In the genomic region with DNA sequence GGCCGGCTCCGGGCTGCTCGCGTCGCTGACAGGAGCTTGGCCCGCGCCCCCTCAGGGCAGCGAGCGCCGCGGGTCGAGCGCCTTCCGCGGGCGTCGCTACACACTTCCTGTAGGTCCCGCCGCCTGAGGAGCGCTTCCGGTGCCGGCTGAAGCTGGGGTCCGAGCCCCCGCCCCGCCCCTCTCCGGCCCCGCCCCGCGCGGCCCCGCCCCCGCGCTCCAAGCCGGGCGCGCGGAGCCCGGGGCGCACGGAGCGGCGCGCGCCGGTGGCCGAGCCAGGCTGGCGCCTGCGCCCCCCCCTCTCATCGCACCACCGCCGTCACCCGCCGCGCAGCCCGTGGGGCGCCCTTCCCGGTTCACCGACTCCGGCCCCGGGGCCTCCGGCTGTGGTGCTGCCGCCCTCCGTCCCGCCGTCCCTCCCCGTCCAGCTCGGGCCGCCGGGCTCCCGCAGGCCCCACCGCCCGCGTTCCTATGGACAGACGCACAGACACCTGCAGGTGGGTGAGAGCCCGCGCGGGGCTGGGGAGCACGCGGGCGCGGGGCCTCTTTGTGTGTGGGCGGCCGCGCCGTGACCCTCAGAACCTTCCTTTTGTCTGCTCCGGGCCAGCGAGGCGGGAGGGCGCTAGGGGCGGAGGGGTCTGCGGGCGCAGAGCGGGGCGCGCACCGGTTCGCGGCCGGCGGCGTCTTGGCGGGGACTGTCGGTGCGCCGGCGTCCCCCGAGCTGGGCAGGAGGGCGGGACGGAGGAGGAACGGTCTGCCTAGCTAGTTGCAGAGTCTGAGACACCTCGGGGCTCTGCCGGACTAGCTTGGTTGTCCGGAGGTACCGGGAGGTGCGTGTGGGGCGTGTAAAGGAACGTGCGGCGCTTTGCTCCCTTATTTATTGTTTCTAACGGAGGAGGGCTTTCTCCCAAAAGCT, we compare ENCODE assay signal across 8 mouse cellular contexts. TPM values are rescaled to one million over a fixed set of nuclear protein-coding genes. Genes with fewer than 3 reads are reported as not detected.
DNase-seq lines count a peak whose midpoint lies in the region; ATAC-seq and TF ChIP-seq lines count a peak whose summit lies in the region.

A gene (plus strand): TSS at position 214 of the 913 bp plus-strand sequence.

- peak within 1 kb of the TSS; percentile 78 for H3K4me2 ChIP-seq in heart, embryonic 12.5 days
- peak within 1 kb of the TSS; percentile 76 for H3K4me2 ChIP-seq in kidney, postnatal 0 days (ENCODE audit: low read length)
- peak within 1 kb of the TSS; percentile 87 for H3K4me2 ChIP-seq in liver, embryonic 12.5 days

- H3K4me3 ChIP-seq in bone marrow macrophage, adult 2 months (ENCODE audit: insufficient read depth, low read length) = peak within 1 kb of the TSS; percentile 98
- peak within 1 kb of the TSS; percentile 68 for H3K4me3 ChIP-seq in heart, embryonic 12.5 days
- H3K4me3 ChIP-seq in kidney, postnatal 0 days (replicated peaks; ENCODE audit: low read depth, low read length) = peak within 1 kb of the TSS; percentile 93
- H3K4me3 ChIP-seq in liver, embryonic 12.5 days = peak within 1 kb of the TSS; percentile 95

- H3K27me3 ChIP-seq in heart, embryonic 12.5 days (replicated peaks) = no peaks in the 10 kb centered on the region
- no peaks in the 10 kb centered on the region for H3K27me3 ChIP-seq in kidney, postnatal 0 days (ENCODE audit: insufficient read depth, low read length)
- no peaks in the 10 kb centered on the region for H3K27me3 ChIP-seq in liver, embryonic 12.5 days (replicated peaks)
- no peaks in the 10 kb centered on the region for H3K27me3 ChIP-seq in splenic B cell, adult 2 months (ENCODE audit: control insufficient read depth, insufficient read depth, low read length, poor library complexity, severe bottlenecking)

- peak; percentile 75 to 80 for DNase-seq in B cell, adult 2 months
- peak; percentile 82 for DNase-seq in kidney, postnatal 0 days (ENCODE audit: low spot score)
- DNase-seq in naive thymus-derived CD4-positive, alpha-beta T cell, adult 2 months (ENCODE audit: low read depth) = peak; percentile 80
- peak; percentile 85 for DNase-seq in splenic B cell, adult 2 months (ENCODE audit: low read depth, low spot score)

- H3K4me1 ChIP-seq in bone marrow macrophage, adult 2 months (ENCODE audit: control insufficient read depth, insufficient read depth, low read length) = no peaks in the 10 kb centered on the region
- H3K4me1 ChIP-seq in heart, embryonic 12.5 days (replicated peaks) = peaks cover 23% of the 10 kb centered on the region
- H3K4me1 ChIP-seq in kidney, postnatal 0 days (replicated peaks; ENCODE audit: insufficient read depth, low read length) = no peaks in the 10 kb centered on the region
- peaks cover 45% of the 10 kb centered on the region for H3K4me1 ChIP-seq in liver, embryonic 12.5 days

- ATAC-seq in erythroblast, adult 5-6 weeks (replicated peaks; ENCODE audit: low FRiP score, poor library complexity, severe bottlenecking) = peak; percentile 93
- ATAC-seq in heart, embryonic 12.5 days (ENCODE audit: insufficient number of reproducible peaks, low FRiP score) = peak; percentile 94
- ATAC-seq in kidney, postnatal 0 days (replicated peaks; ENCODE audit: low FRiP score, low read depth) = peak; percentile 93
- ATAC-seq in liver, embryonic 12.5 days = peak; percentile 92

- H3K27ac ChIP-seq in bone marrow macrophage, adult 2 months (ENCODE audit: insufficient read depth, low read depth, low read length) = peak within 1 kb of the TSS; percentile 11; the same call in 1 of the 2 replicates
- H3K27ac ChIP-seq in heart, embryonic 12.5 days (ENCODE audit: poor library complexity, severe bottlenecking) = peak within 1 kb of the TSS; percentile 80
- H3K27ac ChIP-seq in kidney, postnatal 0 days = peak within 1 kb of the TSS; percentile 91
- peak within 1 kb of the TSS; percentile 87 for H3K27ac ChIP-seq in liver, embryonic 12.5 days

- no peaks in the 10 kb centered on the region for H3K9me3 ChIP-seq in heart, embryonic 12.5 days (replicated peaks)
- H3K9me3 ChIP-seq in kidney, postnatal 0 days (replicated peaks; ENCODE audit: low read length) = no peaks in the 10 kb centered on the region
- H3K9me3 ChIP-seq in liver, embryonic 12.5 days (replicated peaks) = no peaks in the 10 kb centered on the region

- peak within 1 kb of the TSS; percentile 79 for H3K9ac ChIP-seq in heart, embryonic 12.5 days
- H3K9ac ChIP-seq in kidney, postnatal 0 days (ENCODE audit: low read depth, low read length) = peak within 1 kb of the TSS; percentile 87
- peak within 1 kb of the TSS; percentile 92 for H3K9ac ChIP-seq in liver, embryonic 12.5 days

- no peak for TF ChIP-seq CTCF in bone marrow macrophage, adult 2 months (IDR thresholded peaks at IDR 0.05; ENCODE audit: low read depth, low read length)
- peak; percentile 17; the same call in 1 of the 2 replicates for TF ChIP-seq CTCF in kidney, postnatal 0 days (IDR thresholded peaks at IDR 0.05; ENCODE audit: low read depth)

- TF ChIP-seq POLR2A in bone marrow macrophage, adult 2 months (IDR thresholded peaks at IDR 0.05; ENCODE audit: borderline replicate concordance, low read depth, low read length) = no peak

- WGBS in heart, embryonic 12.5 days = under 1% methylated on average over 104 of the region's 120 CpGs
- under 1% methylated on average over 87 of the region's 120 CpGs for WGBS in kidney, postnatal 0 days
- WGBS in liver, embryonic 12.5 days (ENCODE audit: insufficient replicate concordance) = under 1% methylated on average over 95 of the region's 120 CpGs

- H3K36me3 ChIP-seq in heart, embryonic 12.5 days = no peaks in the 10 kb centered on the region
- no peaks in the 10 kb centered on the region for H3K36me3 ChIP-seq in kidney, postnatal 0 days (ENCODE audit: insufficient read depth, low read length)
- H3K36me3 ChIP-seq in liver, embryonic 12.5 days = no peaks in the 10 kb centered on the region
- H3K36me3 ChIP-seq in splenic B cell, adult 2 months (ENCODE audit: control insufficient read depth, insufficient read depth, low read length, poor library complexity, severe bottlenecking) = no peaks in the 10 kb centered on the region

RNA-seq across cellular contexts. Expression of the gene that starts here (rescaled TPM):
- polyA plus RNA-seq in bone marrow macrophage, adult 2 months (2012; ENCODE audit: insufficient read depth, insufficient read length, missing spikeins) = 2.2 and 3.9 TPM in 2 replicates
- total RNA-seq in erythroblast, adult 5-6 weeks (2015; ENCODE audit: low replicate concordance) = 3.3 and 5.0 TPM in 2 replicates
- total RNA-seq in erythroblast, adult 5-6 weeks (2017; ENCODE audit: low replicate concordance) = 4.2 and 7.4 TPM in 2 replicates
- polyA plus RNA-seq in heart, embryonic 12.5 days (2016; fragmentation: Nextera tagmentation; extraction: Ambion mirVana) = 30.1 and 30.2 TPM in 2 replicates
- 29.0 and 30.7 TPM in 2 replicates for polyA plus RNA-seq in kidney, postnatal 0 days (2015; fragmentation: Nextera tagmentation; extraction: Ambion mirVana)
- polyA plus RNA-seq in liver, embryonic 12.5 days (2016; fragmentation: Nextera tagmentation; extraction: Ambion mirVana) = 12.8 and 14.8 TPM in 2 replicates

Comparison
In these comparisons a context has a peak if more than half of its experiments do, and no peak if none do; other contexts are left out.
1. Peak in every context shown above with its lines: DNase-seq, ATAC-seq, H3K4me3 ChIP-seq and H3K27ac ChIP-seq.
2. H3K27ac ChIP-seq: peak in every context shown above with its lines; median percentile 91 in kidney, postnatal 0 days; 87 in liver, embryonic 12.5 days; 80 in heart, embryonic 12.5 days; 11 in bone marrow macrophage, adult 2 months.